Mouse (Mus musculus) hematopoietic stem cell, adult 5-6 weeks (primary cell): Measurements from ENCODE around the gene Slitrk6. TPM values are rescaled to one million over a fixed set of nuclear protein-coding genes. Genes with fewer than 3 reads are reported as not detected.
A peak's percentile ranks its signal among the peaks of the same experiment; 100 is the strongest.

Experiments used
- ATAC-seq, 2 experiments: fragments of 125-278 bp in 1 of 2; replicated peaks in 1 of 2; 2 replicates each; pipeline ENCODE4 v1.8.0; 2016 to 2017; ENCODE audit warnings: inconsistent platforms in 2 of 2, mild to moderate bottlenecking in 2 of 2, moderate number of reproducible peaks in 2 of 2, low read depth in 1 of 2, moderate TSS enrichment in 1 of 2; ENCODE audit not compliant: low FRiP score in 2 of 2, poor library complexity in 2 of 2, severe bottlenecking in 2 of 2, insufficient read depth in 1 of 2, low TSS enrichment in 1 of 2
- total RNA-seq: library from RNA; stranded (forward); fragments of 172-1452, 232-1000 nt; gene quantifications from 2 replicates; pipeline ENCODE4 v1.2.3, GENCODE M21; 2017

Gene Slitrk6
- total RNA-seq: not detected in 2 replicates

DNA sequence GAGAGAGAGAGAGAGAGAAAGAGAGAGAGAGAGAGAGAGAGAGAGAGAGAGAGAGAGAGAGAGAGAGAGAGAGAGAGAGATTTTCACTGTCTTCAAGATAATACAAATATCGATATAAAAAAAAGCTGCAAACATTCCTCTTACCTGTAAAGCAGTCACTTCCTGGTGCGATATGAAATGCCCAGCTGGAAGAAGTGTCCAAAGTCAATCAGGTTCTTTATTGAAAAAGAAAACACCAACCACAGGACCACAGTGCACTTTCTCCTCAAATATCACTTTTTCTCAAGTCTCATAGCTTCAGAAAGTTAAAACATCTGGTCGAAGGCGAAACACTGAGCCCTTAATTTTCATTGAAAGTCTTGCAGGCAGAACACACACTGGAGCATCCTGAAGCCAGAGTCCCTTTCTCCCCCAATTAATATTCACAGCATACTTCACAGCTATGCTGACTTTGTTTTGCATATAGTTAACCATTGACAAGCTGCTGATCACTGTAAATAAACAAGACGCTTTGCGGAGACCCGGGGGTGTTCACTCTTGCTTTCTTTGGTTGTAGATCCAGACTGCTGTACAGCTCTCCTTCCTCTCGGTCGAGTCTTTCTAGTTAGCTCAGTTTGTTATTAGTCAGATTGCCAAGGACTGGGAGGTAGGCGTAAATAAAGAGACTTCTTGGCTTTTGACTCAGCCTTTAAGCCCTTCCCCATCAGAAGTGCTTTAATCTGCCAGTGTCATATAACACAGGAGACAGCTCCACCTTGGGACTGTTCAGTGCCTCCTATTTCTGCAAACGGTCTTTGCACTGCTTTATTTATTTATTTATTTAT, at the start of gene Slitrk6:
TSS of gene Slitrk6 (minus strand) at position 666 of the 824 bp plus-strand sequence.
- no peak for ATAC-seq

DNA sequence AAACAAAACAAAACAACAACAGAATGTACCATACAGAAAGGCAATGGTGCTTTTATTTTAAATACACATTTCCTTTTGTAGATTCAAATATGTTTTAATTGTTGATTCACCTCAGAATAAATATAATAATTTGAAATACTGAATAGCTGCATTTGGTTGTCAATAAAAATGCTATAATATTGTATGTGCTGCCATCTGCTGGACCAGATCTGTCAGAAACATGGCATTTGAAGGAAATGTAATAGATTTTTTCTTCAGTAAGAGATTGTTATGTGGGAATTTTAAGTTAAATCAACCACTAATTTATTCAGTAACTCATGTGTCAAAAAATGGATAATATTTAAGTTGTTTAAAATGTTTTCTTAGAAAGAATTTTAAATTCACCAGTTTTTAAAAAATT, 22.6 kb upstream of the Slitrk6 start:
- no peak for ATAC-seq

DNA sequence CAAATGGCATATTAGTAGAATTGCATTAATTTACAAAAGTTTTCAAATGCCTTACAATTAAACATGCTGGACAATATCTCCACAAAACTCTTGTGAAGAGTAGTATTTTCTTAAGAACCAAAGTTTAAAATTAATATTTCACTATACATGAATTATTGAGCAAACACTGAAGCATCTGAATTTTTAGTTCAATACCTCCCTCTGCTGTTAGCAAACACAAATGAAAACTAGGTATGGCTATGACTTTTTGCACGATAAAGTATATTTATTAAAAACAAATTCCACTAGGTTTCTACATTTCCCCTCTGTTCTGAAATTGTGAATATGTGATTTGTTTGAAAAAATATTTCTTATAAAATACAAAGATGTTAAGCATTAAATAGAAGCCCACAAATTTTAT, 15.7 kb upstream of the Slitrk6 start:
- ATAC-seq: no peak

DNA sequence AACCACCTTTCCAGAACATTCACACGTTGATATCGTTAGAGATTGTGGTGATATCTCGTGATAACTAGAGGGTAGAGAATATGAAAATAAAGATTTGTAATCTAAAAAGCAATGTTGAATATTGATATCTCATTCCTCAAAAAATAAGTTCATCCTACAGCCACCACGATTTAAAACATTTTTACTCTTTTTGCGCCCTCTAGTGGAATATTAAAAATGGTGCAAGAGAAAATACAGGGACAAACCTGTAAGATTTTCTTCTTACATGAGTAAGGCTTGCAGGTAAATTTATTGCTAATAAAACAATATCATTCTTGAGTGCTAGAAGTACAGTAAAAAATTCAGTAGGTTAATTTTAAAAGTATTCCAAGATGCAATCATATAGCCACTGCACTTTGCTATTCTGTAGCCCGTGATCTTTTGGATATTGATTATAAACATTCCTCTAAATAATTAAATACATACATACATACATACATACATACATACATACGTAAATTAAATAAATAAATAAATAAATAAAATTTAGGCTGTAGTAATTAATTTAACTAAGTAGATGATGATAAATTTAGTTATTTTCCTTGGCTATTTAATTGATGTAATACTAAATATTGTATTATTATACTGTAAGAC, 7.8 kb upstream of the Slitrk6 start:
- ATAC-seq: 0 out of 4 replicates have a peak, but pooled peaks of 1 of the 2 experiments have one; percentile 46

DNA sequence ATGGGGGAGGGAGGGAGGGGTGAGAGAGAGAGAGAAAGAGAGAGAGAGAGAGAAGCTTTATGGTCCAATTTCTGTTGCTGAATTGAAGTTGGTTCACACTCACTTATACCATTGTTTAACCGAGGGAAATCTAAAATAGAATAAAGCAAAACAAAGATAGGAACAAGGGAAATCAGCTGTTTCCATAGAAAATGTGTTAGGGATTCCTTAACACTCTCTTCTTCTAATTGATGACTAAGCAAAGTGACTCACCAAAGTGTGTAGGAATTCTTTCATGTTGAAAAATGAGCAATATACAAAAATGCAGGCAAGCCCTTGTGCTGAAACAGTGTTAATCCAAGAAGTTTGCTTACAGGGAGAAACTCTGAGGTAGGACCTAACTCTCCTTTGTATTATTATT, 6.0 kb upstream of the Slitrk6 start:
- no peak for ATAC-seq

DNA sequence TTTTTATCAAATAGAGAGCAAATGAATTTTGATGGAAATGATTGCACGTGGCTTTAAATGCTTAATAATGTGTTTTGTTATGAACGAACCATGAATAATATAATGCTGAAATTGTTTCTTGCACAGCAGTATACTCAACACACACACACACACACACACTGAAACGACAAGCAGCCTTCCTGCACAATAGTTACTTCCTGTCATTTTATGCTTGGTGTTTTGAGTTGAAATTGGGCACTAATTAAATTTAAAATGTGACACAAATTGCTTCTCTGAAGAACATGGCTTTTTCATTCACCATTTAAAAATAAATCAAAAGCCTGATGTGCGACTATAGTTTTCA, 330 bp upstream of the Slitrk6 start:
- no peak for ATAC-seq

DNA sequence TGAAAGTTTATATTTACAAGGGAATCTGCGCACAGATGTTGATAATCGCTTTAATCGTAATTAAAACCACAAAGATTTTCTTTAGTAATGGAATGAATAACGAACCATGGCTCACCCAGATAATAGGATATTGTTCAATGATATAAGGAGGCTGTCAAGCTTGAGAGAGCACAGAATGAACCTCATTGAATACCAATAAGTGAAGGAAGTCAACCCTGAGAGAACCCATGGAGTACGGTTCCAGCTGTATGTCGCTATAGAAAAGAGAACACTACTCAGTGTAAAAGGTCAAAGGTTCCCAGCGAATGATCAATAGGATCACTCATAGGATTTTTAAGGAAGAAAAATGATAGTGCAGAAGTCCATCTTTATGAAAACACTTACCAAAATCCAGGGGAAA, 15.1 kb downstream of the Slitrk6 start:
- ATAC-seq: no peak

DNA sequence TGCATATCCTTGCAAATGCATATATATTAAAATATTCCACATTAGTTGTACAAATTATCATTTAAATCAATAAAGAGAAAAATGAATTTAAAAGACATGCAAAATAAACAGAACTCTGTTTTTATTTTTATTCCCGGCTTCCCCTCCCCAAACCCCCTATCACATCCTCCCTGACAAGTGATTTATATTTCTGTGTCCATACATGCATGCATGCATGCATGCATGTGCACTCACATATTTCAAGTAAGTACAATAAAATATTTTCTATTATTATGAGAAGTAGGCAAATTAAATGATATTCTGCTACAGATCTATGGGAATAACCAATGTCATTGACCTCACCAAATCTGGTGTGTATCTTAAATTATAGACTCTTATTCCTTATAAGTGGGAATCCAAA, 15.6 kb downstream of the Slitrk6 start:
- ATAC-seq: no peak

DNA sequence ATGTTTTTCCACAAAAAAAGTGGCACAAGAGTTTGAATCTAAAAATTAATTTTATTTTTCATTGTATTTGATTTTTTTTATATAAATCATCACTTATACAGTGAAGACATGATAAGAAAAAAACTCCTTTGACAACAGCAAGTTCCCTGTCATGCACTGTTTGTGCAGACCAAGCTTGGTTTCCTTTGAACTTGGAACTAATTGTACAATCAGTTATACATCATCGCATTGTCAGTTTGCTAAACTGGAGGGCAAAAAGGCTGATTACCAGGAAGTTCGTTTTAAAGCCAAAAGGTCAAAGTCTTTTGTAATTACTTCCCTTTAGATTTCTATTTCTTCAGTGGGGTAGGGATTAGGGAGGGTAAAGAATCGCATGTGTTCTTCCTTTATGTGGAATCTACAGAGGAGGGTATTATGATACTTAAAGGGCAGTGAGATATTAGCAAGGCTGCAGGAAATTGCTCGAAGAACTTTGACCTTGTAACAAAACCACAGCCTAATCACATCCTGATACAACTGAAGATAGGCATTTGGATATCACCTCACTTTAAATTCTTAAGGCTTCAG, 26.5 kb downstream of the Slitrk6 start:
- ATAC-seq: no peak

DNA sequence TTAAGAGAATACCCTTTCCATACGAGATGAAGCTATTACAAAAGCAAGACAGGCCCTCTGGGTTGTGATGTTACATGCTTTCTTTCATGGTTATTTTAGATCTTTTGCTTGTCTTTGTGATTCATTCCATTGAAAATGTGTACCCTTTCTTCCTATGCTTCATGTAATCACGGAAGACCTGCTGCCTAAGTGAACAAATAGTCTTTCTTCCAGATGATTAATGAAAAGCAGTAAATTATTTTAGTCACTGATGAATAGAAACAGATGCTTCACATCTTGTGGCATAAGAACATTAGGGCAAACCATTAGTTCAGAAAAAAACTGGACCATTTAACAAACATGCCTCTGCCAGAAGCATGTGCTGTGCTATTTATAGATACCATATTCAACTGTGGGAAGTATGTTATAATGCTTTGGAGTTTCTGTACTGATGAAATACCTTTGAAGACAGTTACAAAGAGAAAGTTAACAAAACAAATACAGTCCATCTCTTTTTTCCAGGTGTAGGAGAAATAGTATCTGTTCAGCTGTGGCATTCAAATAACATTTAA, 30.8 kb downstream of the Slitrk6 start:
- no peak for ATAC-seq
